Mouse (Mus musculus) CD8-positive naive resting alpha-beta T cell, adult 2 months (primary cell): Measurements from ENCODE around the gene A630089N07Rik.

ENCODE experiments used
- DNase-seq, 2 experiments: peaks; one replicate each; pipeline ENCODE4 v3.0.0; 2022; ENCODE audit warnings: low read depth in 2 of 2, low spot score in 2 of 2

The A630089N07Rik gene

GRCm38 (mm10) chr16:97962151-97962948 is 119.9 kb downstream of the A630089N07Rik start, which contains the start of the genes C2cd2 and Zbtb21:
C2cd2 (minus strand) TSS chr16:97962598.
Zbtb21 (minus strand) TSS chr16:97962622.
- peak; percentile 91 to 92 for DNase-seq

- peak in 1 of 2 experiments; percentile 18 for DNase-seq
Observed at GRCm38 (mm10) chr16:97961381-97962150, 120.7 kb downstream of the A630089N07Rik start.

- no peak for DNase-seq
Observed at GRCm38 (mm10) chr16:97960348-97960747, 121.9 kb downstream of the A630089N07Rik start.

- no peak for DNase-seq
Observed at GRCm38 (mm10) chr16:97958401-97958973, 123.8 kb downstream of the A630089N07Rik start.

GRCm38 (mm10) chr16:97957626-97958025 is 124.6 kb downstream of the A630089N07Rik start:
- no peak for DNase-seq

- DNase-seq, result no peak
Observed at GRCm38 (mm10) chr16:97956011-97956410, 126.2 kb downstream of the A630089N07Rik start.

- no peak for DNase-seq
Observed at GRCm38 (mm10) chr16:97953300-97953699, 128.9 kb downstream of the A630089N07Rik start.

- no peak for DNase-seq
Observed at GRCm38 (mm10) chr16:97952801-97953200, 129.4 kb downstream of the A630089N07Rik start.

- no peak for DNase-seq
Observed at GRCm38 (mm10) chr16:97952371-97952770, 129.9 kb downstream of the A630089N07Rik start.
